Mouse (Mus musculus) embryonic facial prominence, embryonic 12.5 days (tissue): ENCODE data around the gene Gm14393. TPM values are rescaled to one million over a fixed set of nuclear protein-coding genes. Genes with fewer than 3 reads are reported as not detected.
"Not testable (repeated sequence)": the region's sequence is repeated elsewhere in the genome, so short reads cannot be mapped to it uniquely, and the experiment has no call there.

Source experiments
- ATAC-seq: fragments of 200-750 bp; cut with Nextera tagmentation; 2 replicates; pipeline ENCODE4 v1.8.0; 2017; ENCODE audit not compliant: insufficient number of reproducible peaks, insufficient read depth, low FRiP score, low TSS enrichment
- H3K27ac ChIP-seq: fragments of 300-500 bp; sonication (generic); 2 replicates; pipeline ENCODE4 v1.5.1; 2016; ENCODE audit warnings: mild to moderate bottlenecking
- H3K27me3 ChIP-seq: fragments of 300-500 bp; sonication (generic); 2 replicates; pipeline ENCODE4 v1.6.1; 2016; ENCODE audit warnings: mild to moderate bottlenecking, moderate library complexity
- H3K36me3 ChIP-seq: fragments of 300-500 bp; sonication (generic); 2 replicates; pipeline ENCODE4 v1.6.1; 2016; ENCODE audit warnings: mild to moderate bottlenecking
- H3K4me1 ChIP-seq: fragments of 300-500 bp; sonication (generic); 2 replicates; pipeline ENCODE4 v1.6.1; 2016
- H3K4me2 ChIP-seq: fragments of 300-500 bp; sonication (generic); replicated peaks from 2 replicates; pipeline ENCODE4 v1.6.1; 2016; ENCODE audit warnings: mild to moderate bottlenecking, moderate library complexity
- H3K4me3 ChIP-seq: fragments of 300-500 bp; sonication (generic); 2 replicates; pipeline ENCODE4 v1.5.1; 2016; ENCODE audit warnings: mild to moderate bottlenecking
- H3K9ac ChIP-seq: fragments of 300-500 bp; sonication (generic); 2 replicates; pipeline ENCODE4 v1.6.1; 2016; ENCODE audit warnings: mild to moderate bottlenecking, moderate library complexity
- H3K9me3 ChIP-seq: fragments of 300-500 bp; sonication (generic); 2 replicates; pipeline ENCODE4 v1.6.1; 2016; ENCODE audit warnings: mild to moderate bottlenecking, moderate library complexity
- whole genome bisulfite sequencing: fragments of 180-500 bp; shearing (Covaris S2); methylation state at CpG from one replicate; pipeline ENCODE4 v1.1.7; 2016; 5-methylcytosine and 5-hydroxymethylcytosine counted together
- polyA plus RNA-seq: library from polyadenylated mRNA; unstranded; fragments of >200 nt; fragmentation: Nextera tagmentation; extraction: Ambion mirVana; gene quantifications from 2 replicates; pipeline ENCODE4 v1.2.1, GENCODE M21; 2016

Gm14393 gene
- polyA plus RNA-seq = 0.90 and 1.6 TPM in 2 replicates

GRCm38 (mm10) chr2:175067681-175068261 is at the start of gene Gm14393:
Gm14393 (minus strand) TSS chr2:175067781.
- H3K27ac ChIP-seq, H3K9me3 ChIP-seq, ATAC-seq, H3K36me3 ChIP-seq, H3K4me1 ChIP-seq, H3K4me3 ChIP-seq, H3K4me2 ChIP-seq, H3K27me3 ChIP-seq, H3K9ac ChIP-seq: not testable (repeated sequence)
- WGBS = 66% methylated on average over 1 of the region's 1 CpGs

GRCm38 (mm10) chr2:175044268-175044667 is 23.3 kb downstream of the Gm14393 start:
- not testable (repeated sequence) for H3K36me3 ChIP-seq, ATAC-seq, H3K4me1 ChIP-seq, H3K27me3 ChIP-seq, H3K4me2 ChIP-seq, H3K9ac ChIP-seq, H3K27ac ChIP-seq, H3K4me3 ChIP-seq, H3K9me3 ChIP-seq
- 97% methylated on average over 27 of the region's 27 CpGs for WGBS

Other genes with a start within 250 kb of the Gm14393 start
- not detected in 2 replicates for gene Gm14444, start 57.5 kb downstream of the Gm14393 start, polyA plus RNA-seq
- 6.0 and 6.7 TPM in 2 replicates for gene Gm14399, start 74.2 kb upstream of the Gm14393 start, polyA plus RNA-seq
- gene Gm14443, start 108.1 kb upstream of the Gm14393 start, polyA plus RNA-seq = 1.7 and 1.8 TPM in 2 replicates
- gene Gm14391, start 139.1 kb upstream of the Gm14393 start, polyA plus RNA-seq = 7.5 and 13.6 TPM in 2 replicates
- gene Gm14440, start 207.3 kb upstream of the Gm14393 start, polyA plus RNA-seq = 3.2 and 4.8 TPM in 2 replicates